Comparison of ENCODE assay signal across 33 mouse cellular contexts in the genomic region with DNA sequence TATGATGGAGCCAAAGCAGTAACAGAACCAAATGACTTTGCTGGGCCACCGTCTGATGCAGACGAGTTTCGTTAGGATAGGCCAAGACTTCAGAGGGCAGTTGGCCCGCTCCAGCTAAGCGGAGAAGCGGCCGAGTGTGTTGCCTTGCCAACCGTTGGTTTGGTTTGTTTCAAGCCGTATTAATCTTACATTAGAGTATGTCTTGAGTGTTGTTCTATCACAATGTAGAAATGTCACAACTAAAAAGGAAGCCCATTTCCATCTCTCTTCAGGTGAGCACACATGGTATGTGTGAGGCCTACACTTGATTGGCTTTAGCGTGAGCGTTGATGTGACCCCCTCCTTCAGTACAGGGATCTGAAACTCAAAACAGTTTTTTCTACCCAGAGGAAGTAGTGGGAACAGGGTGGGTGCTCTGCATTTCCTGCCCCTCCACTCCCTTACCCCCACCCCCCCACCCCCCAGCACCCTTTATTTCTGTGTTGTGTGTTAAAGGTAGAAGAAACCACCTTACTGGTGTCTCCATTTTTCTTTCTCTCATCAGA. TPM values are rescaled to one million over a fixed set of nuclear protein-coding genes. Genes with fewer than 3 reads are reported as not detected.
DNase-seq lines count a peak whose midpoint lies in the region; ATAC-seq and TF ChIP-seq lines count a peak whose summit lies in the region.
"Had no signal": no experiment of that assay in that cellular context is flagged by ENCODE, and none has a peak within 500 bp of the region (broad histone marks: within the 10 kb centered on the region; RNA-seq: fewer than 3 reads in every experiment).

No protein-coding gene starts in this region.

- ATAC-seq in megakaryocyte progenitor cell, adult 5-6 weeks (replicated peaks; ENCODE audit: poor library complexity) = peak; percentile 48
- no peak for ATAC-seq in forebrain, postnatal 0 days
- no peak for ATAC-seq in forebrain, embryonic 16.5 days
- ATAC-seq: activated CD4-positive, CD25-positive, alpha-beta regulatory T cell, adult 4 months; hindbrain, embryonic 16.5 days; midbrain, embryonic 16.5 days had no signal

- peak overlapping the region; percentile 60; the same call in 1 of the 2 replicates for H3K27ac ChIP-seq in bone marrow, adult 2 months (ENCODE audit: control insufficient read depth, insufficient read depth, low read depth, low read length, poor library complexity)
- H3K27ac ChIP-seq in forebrain, postnatal 0 days (ENCODE audit: low read depth, low read length) = no peak overlapping the region
- H3K27ac ChIP-seq in forebrain, embryonic 16.5 days (ENCODE audit: low read length) = no peak overlapping the region
- H3K27ac ChIP-seq: embryonic facial prominence, embryonic 13.5 days; forebrain, embryonic 10.5 days; hindbrain, embryonic 10.5 days; layer of hippocampus, adult 2 months; left cerebral cortex, adult 2 months; limb, embryonic 12.5 days; neural tube, embryonic 12.5 days; stomach, embryonic 15.5 days had no signal

- H3K27me3 ChIP-seq in forebrain, postnatal 0 days (ENCODE audit: insufficient read depth, low read length) = no peaks in the 10 kb centered on the region
- no peaks in the 10 kb centered on the region for H3K27me3 ChIP-seq in forebrain, embryonic 16.5 days (replicated peaks; ENCODE audit: control insufficient read depth, insufficient read depth, low read length)
- H3K27me3 ChIP-seq: embryonic facial prominence, embryonic 13.5 days; limb, embryonic 12.5 days; neural tube, embryonic 12.5 days; stomach, embryonic 15.5 days had no signal

- no peaks in the 10 kb centered on the region; the same call in 1 of the 2 replicates for H3K4me1 ChIP-seq in bone marrow, adult 2 months (ENCODE audit: control insufficient read depth, insufficient read depth, low read length)
- H3K4me1 ChIP-seq in forebrain, postnatal 0 days (ENCODE audit: insufficient read depth) = no peaks in the 10 kb centered on the region
- H3K4me1 ChIP-seq in forebrain, embryonic 16.5 days (replicated peaks; ENCODE audit: control insufficient read depth, insufficient read depth, low read length) = no peaks in the 10 kb centered on the region
- H3K4me1 ChIP-seq: embryonic facial prominence, embryonic 13.5 days; forebrain, embryonic 10.5 days; limb, embryonic 12.5 days; neural tube, embryonic 12.5 days; stomach, embryonic 15.5 days had no signal

- DNase-seq in spleen, postnatal 36 days (ENCODE audit: low spot score in 2 of 2) = peak; percentile 82 to 83
- DNase-seq in spleen, adult 12 weeks (ENCODE audit: low spot score) = no peak
- no peak for DNase-seq in ovary, adult 18-20 months (ENCODE audit: low spot score)
- no peak for DNase-seq in forebrain, postnatal 0 days
- DNase-seq: adrenal gland, adult 2 months; cerebellum, adult 9-11 months; gastrocnemius, postnatal 10 days; heart, postnatal 14 days; kidney, adult 2 months; kidney, postnatal 36 days; retina, postnatal 1 day; right cerebral cortex, postnatal 14 days; spleen, adult 18-20 months; thymus, postnatal 4 days had no signal

- no peak overlapping the region for H3K4me2 ChIP-seq in forebrain, postnatal 0 days (ENCODE audit: low read depth)
- no peak overlapping the region for H3K4me2 ChIP-seq in forebrain, embryonic 16.5 days (ENCODE audit: low read length)
- H3K4me2 ChIP-seq: embryonic facial prominence, embryonic 13.5 days; limb, embryonic 12.5 days; midbrain, embryonic 11.5 days; neural tube, embryonic 12.5 days; stomach, embryonic 15.5 days had no signal

- no peak for TF ChIP-seq CTCF in bone marrow, adult 2 months (IDR thresholded peaks at IDR 0.05; ENCODE audit: control insufficient read depth, insufficient read depth, low read length)
- no peak for TF ChIP-seq CTCF in forebrain, postnatal 0 days (IDR thresholded peaks at IDR 0.05; ENCODE audit: low read depth)

- TF ChIP-seq POLR2A in bone marrow, adult 2 months (IDR thresholded peaks at IDR 0.05; ENCODE audit: borderline replicate concordance, control insufficient read depth, low read depth, low read length) = no peak

- H3K36me3 ChIP-seq in forebrain, postnatal 0 days (ENCODE audit: insufficient read depth) = peaks cover 28% of the 10 kb centered on the region
- peaks cover 3% of the 10 kb centered on the region; the same call in 1 of the 2 replicates for H3K36me3 ChIP-seq in forebrain, embryonic 16.5 days (ENCODE audit: control insufficient read depth, insufficient read depth)

- WGBS in bone marrow, adult 2 months = 83% methylated on average over 11 of the region's 11 CpGs
- 91% methylated on average over 11 of the region's 11 CpGs for WGBS in forebrain, postnatal 0 days
- WGBS in forebrain, embryonic 16.5 days = 89% methylated on average over 11 of the region's 11 CpGs

- no peaks in the 10 kb centered on the region for H3K9me3 ChIP-seq in forebrain, postnatal 0 days (ENCODE audit: low read length)
- H3K9me3 ChIP-seq in forebrain, embryonic 16.5 days (ENCODE audit: control insufficient read depth, low read length) = no peaks in the 10 kb centered on the region
- H3K9me3 ChIP-seq: embryonic facial prominence, embryonic 13.5 days; forebrain, embryonic 10.5 days; hindbrain, embryonic 10.5 days; limb, embryonic 12.5 days; neural tube, embryonic 12.5 days; stomach, embryonic 15.5 days had no signal

- no peak overlapping the region for H3K9ac ChIP-seq in forebrain, postnatal 0 days
- H3K9ac ChIP-seq in forebrain, embryonic 16.5 days (replicated peaks; ENCODE audit: low read depth, low read length) = no peak overlapping the region
- H3K9ac ChIP-seq: embryonic facial prominence, embryonic 13.5 days; limb, embryonic 12.5 days; neural tube, embryonic 12.5 days; stomach, embryonic 15.5 days had no signal

- H3K4me3 ChIP-seq in bone marrow, adult 2 months (replicated peaks; ENCODE audit: control insufficient read depth, low read depth, low read length) = no peak overlapping the region
- H3K4me3 ChIP-seq in forebrain, postnatal 0 days (ENCODE audit: low read depth, low read length) = no peak overlapping the region
- no peak overlapping the region for H3K4me3 ChIP-seq in forebrain, embryonic 16.5 days (replicated peaks; ENCODE audit: low read length)
- H3K4me3 ChIP-seq: embryonic facial prominence, embryonic 13.5 days; forebrain, embryonic 10.5 days; hindbrain, embryonic 10.5 days; layer of hippocampus, adult 2 months; left cerebral cortex, adult 2 months; limb, embryonic 12.5 days; myocyte; neural tube, embryonic 12.5 days; stomach, embryonic 15.5 days had no signal

RNA-seq across cellular contexts. Expression of a gene that starts 48.2 kb away (rescaled TPM):
- polyA plus RNA-seq in bone marrow, adult 2 months (2011; ENCODE audit: insufficient read depth, insufficient read length, low replicate concordance, missing spikeins) = 41.3 and 96.3 TPM in 2 replicates
- 21.6 and 34.9 TPM in 2 replicates for total RNA-seq in megakaryocyte progenitor cell, adult 5-6 weeks (2015)
- total RNA-seq in megakaryocyte progenitor cell, adult 5-6 weeks (2017) = 22.0 and 22.2 TPM in 2 replicates
- not detected in 2 replicates for total RNA-seq in forebrain, postnatal 0 days (2014; rRNA removed)
- not detected in 2 replicates for polyA plus RNA-seq in forebrain, postnatal 0 days (2015; fragmentation: Nextera tagmentation; extraction: Ambion mirVana)
- 0.14 and 0.29 TPM in 2 replicates for polyA plus RNA-seq in forebrain, embryonic 16.5 days (2015; fragmentation: Nextera tagmentation; extraction: Ambion mirVana)
- total RNA-seq: heart, postnatal 14 days; layer of hippocampus, adult 2 months; layer of hippocampus, postnatal 14 days; left cerebral cortex, adult 2 months; left cerebral cortex, postnatal 25 days had no signal
- polyA plus RNA-seq: heart, embryonic 14.5 days; midbrain, embryonic 11.5 days; myocyte; neural tube, embryonic 12.5 days had no signal

Comparison
In these comparisons a context has a peak if more than half of its experiments do, and no peak if none do; other contexts are left out.
1. DNase-seq: peak in spleen, postnatal 36 days (2 of 2); none in spleen, adult 12 weeks (single experiment), ovary, adult 18-20 months (single experiment) and forebrain, postnatal 0 days (single experiment).
2. RNA of a gene that starts 48.2 kb away (polyA plus RNA-seq): 41.3 to 96.3 TPM in bone marrow, adult 2 months; 0.14 to 0.29 TPM in forebrain, embryonic 16.5 days and not detected in forebrain, postnatal 0 days; every median in the first group is over 10 times any median in the second.